In the genomic region with DNA sequence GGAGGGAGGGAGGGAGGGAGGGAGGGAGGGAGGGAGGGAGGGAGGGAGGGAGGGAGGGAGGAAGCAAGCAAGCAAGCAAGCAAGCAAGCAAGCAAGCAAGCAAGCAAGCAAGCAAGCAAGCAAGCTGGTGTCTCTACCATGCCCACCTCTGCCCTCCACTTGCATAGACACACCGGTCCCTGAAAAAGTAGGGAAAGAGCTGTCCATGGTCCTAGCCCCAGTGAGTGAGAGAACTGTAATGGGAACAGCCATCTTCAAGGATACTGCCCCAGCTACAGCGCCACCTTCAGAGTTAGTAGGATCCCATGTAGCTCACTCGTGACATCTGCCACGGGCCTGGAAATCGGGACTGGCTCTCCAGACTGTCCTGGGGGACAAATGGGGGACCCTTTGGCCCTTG, we compare ENCODE assay signal across 20 mouse cellular contexts. TPM values are rescaled to one million over a fixed set of nuclear protein-coding genes. Genes with fewer than 3 reads are reported as not detected.
DNase-seq lines count a peak whose midpoint lies in the region; ATAC-seq and TF ChIP-seq lines count a peak whose summit lies in the region.
"Had no signal": no experiment of that assay in that cellular context is flagged by ENCODE, and none has a peak within 500 bp of the region (broad histone marks: within the 10 kb centered on the region; RNA-seq: fewer than 3 reads in every experiment).

No protein-coding gene starts in this region.

- H3K9me3 ChIP-seq in intestine, postnatal 0 days (ENCODE audit: control insufficient read depth), result no peaks in the 10 kb centered on the region
- peaks cover 7% of the 10 kb centered on the region for H3K9me3 ChIP-seq in intestine, embryonic 16.5 days (ENCODE audit: control insufficient read depth, low read length)
- H3K9me3 ChIP-seq in E14TG2a.4 (ENCODE audit: low read length), result no peaks in the 10 kb centered on the region
- H3K9me3 ChIP-seq: embryonic facial prominence, embryonic 13.5 days; intestine, embryonic 15.5 days; liver, embryonic 15.5 days; midbrain, embryonic 15.5 days had no signal

- no peak overlapping the region for H3K4me3 ChIP-seq in intestine, postnatal 0 days (ENCODE audit: low read depth, low read length)
- no peak overlapping the region for H3K4me3 ChIP-seq in intestine, embryonic 16.5 days (ENCODE audit: low read length)
- no peak overlapping the region for H3K4me3 ChIP-seq in E14TG2a.4 (replicated peaks; ENCODE audit: low read length)
- H3K4me3 ChIP-seq: embryonic facial prominence, embryonic 13.5 days; forebrain, embryonic 10.5 days; heart, embryonic 13.5 days; hindbrain, embryonic 13.5 days; intestine, embryonic 15.5 days; limb, embryonic 12.5 days; liver, embryonic 15.5 days; midbrain, embryonic 15.5 days had no signal

- no peaks in the 10 kb centered on the region for H3K4me1 ChIP-seq in intestine, postnatal 0 days (replicated peaks; ENCODE audit: control insufficient read depth, insufficient read depth, low read length)
- H3K4me1 ChIP-seq in intestine, embryonic 16.5 days (ENCODE audit: control insufficient read depth, insufficient read depth, low read length), result no peaks in the 10 kb centered on the region
- peaks cover 30% of the 10 kb centered on the region for H3K4me1 ChIP-seq in E14TG2a.4 (replicated peaks; ENCODE audit: low read depth, low read length)
- H3K4me1 ChIP-seq: embryonic facial prominence, embryonic 13.5 days; heart, embryonic 13.5 days; hindbrain, embryonic 13.5 days; intestine, embryonic 15.5 days; limb, embryonic 12.5 days; liver, embryonic 15.5 days; midbrain, embryonic 15.5 days had no signal

- H3K36me3 ChIP-seq in intestine, postnatal 0 days (ENCODE audit: control insufficient read depth, insufficient read depth), result peaks cover 65% of the 10 kb centered on the region
- H3K36me3 ChIP-seq in intestine, embryonic 16.5 days (ENCODE audit: control insufficient read depth, insufficient read depth, low read length), result peaks cover 10% of the 10 kb centered on the region
- H3K36me3 ChIP-seq in E14TG2a.4 (ENCODE audit: insufficient read depth, low read length), result peaks cover 15% of the 10 kb centered on the region; the same call in 1 of the 2 replicates

- no peak overlapping the region for H3K27ac ChIP-seq in intestine, postnatal 0 days (ENCODE audit: low read depth, low read length)
- H3K27ac ChIP-seq in intestine, embryonic 16.5 days (ENCODE audit: low read length), result no peak overlapping the region
- H3K27ac ChIP-seq: embryonic facial prominence, embryonic 13.5 days; forebrain, embryonic 10.5 days; heart, embryonic 13.5 days; hindbrain, embryonic 13.5 days; intestine, embryonic 15.5 days; limb, embryonic 12.5 days; liver, embryonic 15.5 days; midbrain, embryonic 15.5 days had no signal

- H3K27me3 ChIP-seq in intestine, postnatal 0 days (replicated peaks; ENCODE audit: control insufficient read depth, insufficient read depth, low read length), result no peaks in the 10 kb centered on the region
- no peaks in the 10 kb centered on the region for H3K27me3 ChIP-seq in intestine, embryonic 16.5 days (replicated peaks; ENCODE audit: control insufficient read depth, insufficient read depth, low read length)
- H3K27me3 ChIP-seq in E14TG2a.4 (ENCODE audit: insufficient read depth, low read length), result no peaks in the 10 kb centered on the region
- H3K27me3 ChIP-seq: embryonic facial prominence, embryonic 13.5 days; heart, embryonic 13.5 days; hindbrain, embryonic 13.5 days; intestine, embryonic 15.5 days; limb, embryonic 12.5 days; liver, embryonic 15.5 days; midbrain, embryonic 15.5 days; Patski had no signal

- 57% methylated on average over 5 of the region's 5 CpGs for WGBS in intestine, postnatal 0 days
- 57% methylated on average over 5 of the region's 5 CpGs for WGBS in intestine, embryonic 16.5 days

- TF ChIP-seq CTCF in intestine, postnatal 0 days (IDR thresholded peaks at IDR 0.05; ENCODE audit: low read depth), result peak; percentile 34; the same call in 1 of the 2 replicates
- peak; percentile 29 for TF ChIP-seq CTCF in E14TG2a.4 (conservative IDR thresholded peaks at IDR 0.05; ENCODE audit: low read length)

- no peak overlapping the region for H3K9ac ChIP-seq in intestine, postnatal 0 days (ENCODE audit: low read depth, low read length)
- H3K9ac ChIP-seq in intestine, embryonic 16.5 days (ENCODE audit: low read depth, low read length), result no peak overlapping the region
- H3K9ac ChIP-seq: embryonic facial prominence, embryonic 13.5 days; heart, embryonic 13.5 days; hindbrain, embryonic 13.5 days; intestine, embryonic 15.5 days; limb, embryonic 12.5 days; liver, embryonic 15.5 days; midbrain, embryonic 15.5 days had no signal

- no peak for ATAC-seq in intestine, postnatal 0 days
- no peak for ATAC-seq in intestine, embryonic 16.5 days
- ATAC-seq: intestine, embryonic 15.5 days; midbrain, embryonic 15.5 days; Patski had no signal

- DNase-seq in WW6 (ENCODE audit: low read depth, low spot score), result peak; percentile 65
- peak; percentile 65 for DNase-seq in forelimb bud, embryonic 11.5 days (ENCODE audit: low read depth, low spot score)
- DNase-seq in urinary bladder, postnatal 25 days (ENCODE audit: low spot score), result no peak
- no peak for DNase-seq in ovary, adult 18-20 months (ENCODE audit: low spot score)
- DNase-seq in right cerebral cortex, postnatal 25 days, result no peak
- DNase-seq: cerebellum, adult 8-10 months; gastrocnemius, postnatal 36 days; lung, postnatal 36 days had no signal

- no peak overlapping the region for H3K4me2 ChIP-seq in intestine, postnatal 0 days (replicated peaks; ENCODE audit: low read depth)
- H3K4me2 ChIP-seq in intestine, embryonic 16.5 days (ENCODE audit: low read depth, low read length), result no peak overlapping the region
- H3K4me2 ChIP-seq: embryonic facial prominence, embryonic 13.5 days; heart, embryonic 13.5 days; hindbrain, embryonic 13.5 days; intestine, embryonic 15.5 days; limb, embryonic 12.5 days; liver, embryonic 15.5 days; midbrain, embryonic 15.5 days had no signal

RNA-seq across cellular contexts. Expression of a gene that starts 22.7 kb away (rescaled TPM):
- polyA plus RNA-seq in intestine, postnatal 0 days (2015; fragmentation: Nextera tagmentation; extraction: Ambion mirVana), result 258 and 267 TPM in 2 replicates
- polyA plus RNA-seq in intestine, embryonic 16.5 days (2015; fragmentation: Nextera tagmentation; extraction: Ambion mirVana), result 636 and 699 TPM in 2 replicates

RNA-seq across cellular contexts. Expression of a gene that starts 54.2 kb away (rescaled TPM):
- polyA plus RNA-seq in intestine, postnatal 0 days (2015; fragmentation: Nextera tagmentation; extraction: Ambion mirVana), result 13.9 and 14.9 TPM in 2 replicates
- polyA plus RNA-seq in intestine, embryonic 16.5 days (2015; fragmentation: Nextera tagmentation; extraction: Ambion mirVana), result 15.4 and 18.6 TPM in 2 replicates

Comparison
In these comparisons a context has a peak if more than half of its experiments do, and no peak if none do; other contexts are left out.
1. DNase-seq: peak in WW6 (single experiment) and forelimb bud, embryonic 11.5 days (single experiment); none in urinary bladder, postnatal 25 days (single experiment), ovary, adult 18-20 months (single experiment) and right cerebral cortex, postnatal 25 days (single experiment).